Mouse (Mus musculus): ENCODE measurements around the gene Inpp5a.

Inpp5a gene

GRCm38 (mm10) chr7:139541422-139541821 is 152.5 kb downstream of the Inpp5a start:
- DNase-seq: peak; percentile 71 to 79

DNA sequence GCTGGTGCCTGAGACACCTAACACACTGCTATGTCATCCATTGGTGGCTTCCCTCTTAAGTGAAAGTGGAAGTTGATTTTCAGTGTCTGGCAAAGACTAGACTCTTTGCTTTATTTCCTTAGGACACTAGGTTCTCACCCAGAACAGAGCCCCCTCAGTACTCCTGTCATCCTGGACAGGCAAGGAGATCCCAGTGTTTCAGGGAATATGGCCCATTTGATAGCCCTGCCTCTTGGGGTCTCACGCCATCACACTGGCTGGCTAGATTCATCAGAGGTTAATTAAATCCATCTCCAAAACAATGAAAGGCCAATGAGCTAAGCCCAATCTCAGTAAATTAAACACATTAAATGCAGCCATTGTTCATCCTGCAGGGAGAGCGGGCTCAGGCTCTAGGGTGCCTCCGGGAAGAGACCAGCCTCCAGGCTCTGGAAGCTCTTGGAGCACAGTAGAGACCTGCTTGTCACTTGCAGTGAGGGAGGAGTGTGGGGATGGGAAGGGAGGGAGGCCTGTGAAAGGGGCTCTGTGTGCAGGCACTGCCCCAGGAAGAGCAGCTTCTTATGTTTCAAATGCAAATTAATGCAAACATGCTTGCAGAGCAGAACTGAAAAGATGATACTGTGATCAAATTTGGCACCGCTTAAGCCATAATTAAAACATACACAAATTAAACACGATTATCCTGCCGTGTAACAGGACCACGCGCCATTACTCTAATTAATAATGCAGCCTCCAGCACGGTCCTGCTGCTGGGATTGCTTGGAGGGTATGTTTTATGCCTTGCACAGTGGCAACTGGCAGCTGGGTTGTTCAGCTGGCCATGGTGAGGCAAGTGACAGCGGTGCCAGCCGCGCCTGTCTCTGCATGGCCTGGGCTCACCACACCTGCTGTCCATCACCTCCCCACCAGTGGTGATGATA is 156.1 kb downstream of the Inpp5a start:
- no peak for DNase-seq

DNA sequence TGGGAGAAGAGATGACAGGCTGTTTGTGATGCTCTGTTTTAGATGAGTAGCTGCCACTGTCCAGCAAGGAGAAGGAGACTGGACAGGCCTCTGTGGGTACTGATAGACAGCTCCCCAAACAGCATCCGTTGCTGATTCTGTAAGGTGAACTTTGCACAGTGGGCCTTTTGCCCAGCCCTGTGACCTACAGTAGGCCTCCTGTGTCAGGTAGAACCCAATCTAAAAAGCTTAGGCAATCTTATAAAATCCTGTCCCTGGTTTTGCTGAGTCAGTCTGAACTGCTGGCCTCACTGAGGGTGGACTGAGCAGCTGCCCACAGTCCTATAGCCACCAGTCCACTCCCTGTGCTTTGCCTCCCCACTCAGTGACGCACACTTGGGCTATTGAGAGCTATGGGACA is 158.4 kb downstream of the Inpp5a start:
- DNase-seq: no peak

DNA sequence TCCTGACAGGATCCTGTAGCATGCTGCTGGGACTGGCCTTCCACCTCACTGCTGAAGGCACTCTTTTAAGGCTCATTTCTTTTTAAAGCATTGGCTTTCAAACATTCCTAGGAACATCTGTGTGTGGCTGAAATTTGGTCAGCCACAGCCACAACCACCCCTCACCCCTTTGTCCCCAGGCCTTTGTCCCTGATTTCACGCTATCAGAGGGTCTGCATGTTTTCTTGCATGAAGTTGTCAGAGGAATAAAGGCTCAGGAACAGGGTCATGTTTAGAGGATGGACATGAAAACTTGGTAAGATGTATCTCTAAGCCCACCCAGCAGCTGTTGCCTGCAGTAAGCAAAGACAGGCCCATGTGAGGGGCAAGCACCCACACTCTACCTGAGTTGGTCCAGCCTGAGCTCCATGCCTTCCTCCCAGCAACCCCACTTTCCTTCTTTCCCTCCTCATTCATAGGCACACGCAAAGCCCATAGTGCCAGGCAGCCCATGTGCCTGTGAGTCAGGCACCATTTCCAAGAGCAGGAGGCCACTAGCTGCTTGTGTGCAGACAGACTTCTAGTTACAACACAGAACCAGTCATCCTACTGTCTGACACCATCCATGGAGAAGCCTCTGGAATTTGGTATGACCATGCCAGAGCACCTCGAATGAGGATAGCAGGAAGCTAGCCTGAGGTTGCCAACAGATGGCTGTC is 161.3 kb downstream of the Inpp5a start:
- no peak for DNase-seq

DNA sequence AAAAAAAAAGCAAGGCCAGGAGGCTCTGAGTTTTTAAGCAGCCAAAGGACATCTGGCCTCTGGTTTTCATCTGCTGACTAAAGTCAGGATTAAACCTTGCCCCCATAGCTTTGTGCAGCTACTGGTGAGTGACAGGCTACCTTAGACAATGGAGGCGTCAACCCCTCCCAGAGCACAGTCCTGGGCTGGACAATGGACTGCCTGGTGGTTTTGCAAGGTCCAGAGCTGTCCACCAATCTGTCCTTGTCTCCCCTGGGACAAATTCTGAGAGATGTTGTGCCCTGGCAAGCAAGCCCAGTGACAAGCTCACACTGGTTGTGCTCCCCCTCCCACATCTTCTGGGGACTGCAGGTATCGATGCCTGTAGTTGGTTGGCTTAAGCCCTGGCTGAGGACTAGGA is 162.6 kb downstream of the Inpp5a start:
- no peak for DNase-seq

DNA sequence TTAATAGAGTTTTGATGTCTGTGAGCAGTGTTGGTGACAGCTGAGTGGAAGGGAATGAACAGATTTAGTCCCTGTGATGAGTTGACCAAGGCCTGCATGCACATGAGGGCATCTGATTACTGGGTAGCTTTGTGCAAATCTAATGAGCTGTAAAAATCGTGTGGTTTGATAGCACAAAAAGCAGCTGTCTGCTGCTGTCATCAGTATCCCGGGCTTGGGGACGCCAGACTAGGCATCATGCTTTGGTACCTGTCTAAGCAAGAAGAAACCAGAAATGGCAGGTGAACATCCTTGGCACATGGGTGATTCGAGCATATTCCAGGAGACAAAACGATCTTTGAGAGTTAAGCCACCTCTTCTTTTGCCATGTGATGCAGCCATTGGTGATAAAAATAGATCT is 167.4 kb downstream of the Inpp5a start:
- no peak for DNase-seq

DNA sequence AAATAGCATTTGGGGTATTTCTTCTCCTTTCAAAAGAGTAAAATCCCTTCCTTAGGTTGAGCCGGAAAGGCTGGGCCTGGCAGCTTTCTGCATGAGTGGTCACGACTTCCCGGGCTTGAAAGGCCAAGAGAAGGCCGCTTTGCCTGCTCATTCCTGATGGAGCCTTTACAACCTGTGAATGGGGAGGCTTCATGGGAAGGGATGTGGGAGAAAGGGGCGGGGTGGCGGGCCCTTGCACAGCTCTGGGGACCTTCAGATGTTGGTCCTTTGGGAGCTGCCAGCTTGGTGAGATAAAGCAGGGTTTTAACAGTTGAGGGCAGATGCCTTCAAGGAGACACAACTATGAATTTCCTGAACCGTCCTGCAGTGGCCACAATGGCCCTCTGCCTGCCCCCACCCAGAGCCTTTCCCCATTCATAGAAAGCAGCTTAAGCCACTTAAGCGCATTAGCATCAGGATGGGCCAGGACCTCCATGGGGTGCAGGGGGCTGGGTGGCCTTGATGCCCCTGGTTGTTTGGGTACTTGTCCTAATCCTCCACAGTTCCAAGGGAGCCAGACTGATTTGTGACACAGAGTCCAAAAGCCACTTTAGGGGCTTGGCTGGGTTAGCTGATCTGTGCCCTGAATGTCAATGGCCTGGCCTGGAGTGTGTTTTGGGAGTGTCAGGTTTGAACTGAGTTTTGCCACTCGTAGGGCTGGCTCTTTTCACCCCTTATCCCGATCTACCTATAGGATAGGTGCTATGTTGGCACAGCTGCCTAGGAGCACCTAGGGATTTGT is 168.0 kb downstream of the Inpp5a start:
- no peak for DNase-seq

- no peak for DNase-seq
Measured at GRCm38 (mm10) chr7:139559659-139560058, 170.8 kb downstream of the Inpp5a start.

DNA sequence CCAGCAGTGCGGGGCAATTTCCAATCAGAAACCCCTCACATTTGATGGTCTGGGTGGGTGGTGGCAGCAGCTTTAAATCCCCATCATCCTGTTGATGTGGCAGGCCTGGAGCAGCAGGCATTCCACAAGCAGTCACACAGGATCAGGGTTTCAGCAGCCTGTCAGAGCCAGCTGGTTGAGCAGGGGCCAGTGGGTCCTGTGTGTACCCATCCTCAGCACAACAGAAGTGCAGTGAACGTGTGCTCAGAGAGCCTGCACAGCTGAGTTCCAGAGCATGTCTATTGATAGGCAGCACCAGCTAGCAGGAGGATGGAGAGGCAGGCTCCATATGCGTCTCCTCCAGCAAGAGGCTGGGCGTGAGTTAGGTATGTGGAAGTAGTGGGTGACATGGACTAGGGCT is 174.5 kb downstream of the Inpp5a start:
- DNase-seq: no peak

GRCm38 (mm10) chr7:139564161-139564560 is 175.3 kb downstream of the Inpp5a start:
- DNase-seq: no peak

DNA sequence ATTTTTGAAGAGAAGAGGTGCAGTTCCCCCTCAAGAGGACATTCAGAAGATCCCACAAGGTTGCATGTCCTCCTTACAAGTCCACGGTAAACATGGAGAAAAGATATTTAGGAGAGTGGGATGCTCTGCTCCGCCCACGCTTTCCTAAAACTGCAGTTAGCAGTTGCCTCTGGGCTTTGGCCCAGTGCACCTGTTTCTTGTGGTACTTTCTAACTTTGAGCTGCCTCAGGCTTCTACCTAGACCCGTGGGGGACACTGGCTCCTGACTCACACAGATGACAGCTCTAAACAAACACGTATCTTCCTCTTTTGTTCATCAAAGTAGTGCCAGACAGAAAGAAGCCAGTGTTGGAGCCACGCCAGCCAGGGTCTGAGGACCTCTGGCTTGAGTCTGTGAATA is 177.1 kb downstream of the Inpp5a start:
- DNase-seq: no peak

- no peak for DNase-seq
Measured at GRCm38 (mm10) chr7:139566533-139566932, 177.6 kb downstream of the Inpp5a start.

GRCm38 (mm10) chr7:139570788-139571187 is 181.9 kb downstream of the Inpp5a start:
- no peak for DNase-seq

GRCm38 (mm10) chr7:139572665-139573064 is 183.8 kb downstream of the Inpp5a start:
- no peak for DNase-seq

- no peak for DNase-seq
Measured at GRCm38 (mm10) chr7:139576064-139576686, 187.3 kb downstream of the Inpp5a start.

DNA sequence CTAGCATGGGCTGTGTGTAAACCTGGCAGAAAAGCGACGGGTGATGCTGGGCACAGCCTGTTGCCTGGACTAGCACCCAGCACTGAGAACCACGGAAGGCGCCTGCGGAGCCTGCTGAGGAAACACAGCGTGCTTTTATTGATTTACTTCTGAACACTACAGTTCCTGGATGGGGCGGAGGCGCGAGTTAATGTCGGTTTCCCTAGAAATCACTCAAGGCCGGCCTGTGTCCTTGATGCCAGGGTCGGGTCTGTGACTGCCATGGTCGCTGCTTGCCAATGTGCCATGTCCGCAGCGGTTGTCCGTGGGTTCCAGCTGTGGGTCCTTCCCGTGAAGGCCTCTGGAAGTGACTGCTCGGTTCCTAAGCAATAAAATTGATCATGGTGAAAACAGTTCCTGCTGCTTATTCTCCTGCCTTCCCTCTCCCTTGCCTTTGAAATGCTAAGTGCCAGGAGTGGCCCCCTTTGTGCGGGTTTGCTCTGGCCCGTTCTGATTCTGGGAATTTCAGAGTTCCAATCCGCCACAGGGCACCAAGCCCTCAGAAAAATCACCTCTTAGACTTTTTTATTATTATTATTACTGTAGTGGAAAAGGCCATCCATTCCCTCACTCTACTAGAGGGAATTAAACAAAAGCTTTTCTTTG is 190.5 kb downstream of the Inpp5a start:
- DNase-seq: no peak

GRCm38 (mm10) chr7:139580851-139581775 is 192.2 kb downstream of the Inpp5a start:
- peak in 1 of 2 experiments; percentile 28 for DNase-seq

GRCm38 (mm10) chr7:139581801-139582571 is 193.1 kb downstream of the Inpp5a start:
- peak; percentile 40 to 45 for DNase-seq

- DNase-seq: peak; percentile 57 to 75
Measured at GRCm38 (mm10) chr7:139582595-139582994, 193.7 kb downstream of the Inpp5a start, which contains the start of gene Nkx6-2. Gene Nkx6-2, minus strand, starts transcription at chr7:139582797.

- no peak for DNase-seq
Measured at GRCm38 (mm10) chr7:139583094-139583737, 194.3 kb downstream of the Inpp5a start.
